Mouse (Mus musculus) myocyte (in vitro differentiated cells): ENCODE data around the gene Adcy1.

Experiments
- CEBPB ChIP-seq: IDR thresholded peaks from 2 replicates; pipeline ENCODE4 v1.6.1; 2011; ENCODE audit warnings: mild to moderate bottlenecking, moderate library complexity; ENCODE audit not compliant: poor library complexity, insufficient read depth, severe bottlenecking
- E2F4 ChIP-seq: IDR thresholded peaks from one replicate; pipeline ENCODE4 v1.6.1; 2011; ENCODE audit warnings: mild to moderate bottlenecking, control low read depth, moderate library complexity; ENCODE audit not compliant: insufficient read depth
- MAX ChIP-seq: IDR thresholded peaks from one replicate; pipeline ENCODE4 v1.6.1; 2011; ENCODE audit warnings: low read depth, mild to moderate bottlenecking, control low read depth
- MYOD1 ChIP-seq, 3 experiments: IDR thresholded peaks; one replicate each; pipeline ENCODE4 v1.6.1; 2011; ENCODE audit warnings: control low read depth in 2 of 3, low read depth in 2 of 3, mild to moderate bottlenecking in 2 of 3, moderate library complexity in 1 of 3; ENCODE audit not compliant: insufficient read length in 2 of 3, control insufficient read depth in 1 of 3
- MYOG ChIP-seq, 3 experiments: IDR thresholded peaks; one replicate each; pipeline ENCODE4 v1.6.1; 2011; ENCODE audit warnings: control low read depth in 2 of 3, low read depth in 2 of 3, mild to moderate bottlenecking in 2 of 3; ENCODE audit not compliant: insufficient read length in 2 of 3, control insufficient read depth in 1 of 3, insufficient read depth in 1 of 3
- POLR2A ChIP-seq: IDR thresholded peaks from one replicate; pipeline ENCODE4 v1.6.1; 2011; ENCODE audit warnings: low read depth, mild to moderate bottlenecking, control low read depth, moderate library complexity; ENCODE audit not compliant: insufficient read length
- POLR2AphosphoS2 ChIP-seq: IDR thresholded peaks from one replicate; pipeline ENCODE4 v1.6.1; 2011; ENCODE audit warnings: low read depth, control low read depth; ENCODE audit not compliant: insufficient read length
- REST ChIP-seq: IDR thresholded peaks from one replicate; pipeline ENCODE4 v1.6.1; 2011; ENCODE audit warnings: mild to moderate bottlenecking, control low read depth, moderate library complexity; ENCODE audit not compliant: insufficient read depth, insufficient read length
- SRF ChIP-seq: IDR thresholded peaks from one replicate; pipeline ENCODE4 v1.6.1; 2011; ENCODE audit warnings: low read depth; ENCODE audit not compliant: control insufficient read depth, insufficient read length
- TCF12 ChIP-seq: IDR thresholded peaks from one replicate; pipeline ENCODE4 v1.6.1; 2011; ENCODE audit warnings: mild to moderate bottlenecking, control low read depth; ENCODE audit not compliant: poor library complexity, insufficient read depth, severe bottlenecking
- TCF3 ChIP-seq: IDR thresholded peaks from one replicate; pipeline ENCODE4 v1.6.1; 2011; ENCODE audit warnings: low read depth, control low read depth; ENCODE audit not compliant: insufficient read length
- USF1 ChIP-seq: IDR thresholded peaks from one replicate; pipeline ENCODE4 v1.6.1; 2011; ENCODE audit warnings: low read depth, mild to moderate bottlenecking, control low read depth, moderate library complexity

DNA sequence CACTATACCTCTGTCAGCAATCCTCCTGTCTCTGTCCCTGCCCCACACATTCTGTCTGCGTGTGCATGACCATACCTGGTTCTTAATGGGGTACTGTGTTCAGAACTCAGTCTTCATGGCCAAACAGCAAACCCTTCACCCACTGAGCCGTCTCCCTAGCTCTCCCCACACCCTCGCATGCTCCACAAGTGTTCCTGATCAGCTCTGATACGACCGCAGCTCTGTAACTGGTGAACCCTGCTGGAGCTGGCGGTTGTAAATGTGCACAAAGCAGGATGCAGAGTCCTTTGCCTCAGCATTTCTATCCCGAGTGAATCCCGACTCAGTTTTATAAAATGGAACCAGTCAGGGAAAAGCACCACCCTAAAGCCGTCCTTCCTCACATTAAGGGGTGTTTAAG is 140.6 kb downstream of the Adcy1 start:
- TF ChIP-seq POLR2A (no peak), MAX (no peak), REST (no peak), MYOG (IDR thresholded peaks at IDR 0.05; ENCODE audit: control insufficient read depth in 1 of 3, insufficient read depth in 1 of 3, insufficient read length in 2 of 3, low read depth in 2 of 3) (no peak), TCF12 (no peak), CEBPB (no peak), POLR2AphosphoS2 (no peak), MYOD1 (IDR thresholded peaks at IDR 0.05; ENCODE audit: control insufficient read depth in 1 of 3, insufficient read length in 2 of 3, low read depth in 2 of 3) (no peak), E2F4 (no peak), USF1 (no peak), TCF3 (no peak), SRF (no peak)
